Mouse (Mus musculus) neural tube, embryonic 15.5 days (tissue): ENCODE data around the gene Gatc. TPM values are rescaled to one million over a fixed set of nuclear protein-coding genes. Genes with fewer than 3 reads are reported as not detected.

Experiments used
- ATAC-seq: fragments of 200-750 bp; cut with Nextera tagmentation; 2 replicates; pipeline ENCODE4 v1.8.0; 2017; ENCODE audit warnings: mild to moderate bottlenecking, moderate TSS enrichment, moderate library complexity; ENCODE audit not compliant: low FRiP score
- H3K27ac ChIP-seq: fragments of 300-500 bp; sonication (generic); replicated peaks from 2 replicates; pipeline ENCODE4 v1.5.1; 2015; ENCODE audit warnings: mild to moderate bottlenecking, inconsistent platforms
- H3K27me3 ChIP-seq: fragments of 300-500 bp; sonication (generic); replicated peaks from 2 replicates; pipeline ENCODE4 v1.6.1; 2015; ENCODE audit warnings: inconsistent platforms
- H3K36me3 ChIP-seq: fragments of 300-500 bp; sonication (generic); 2 replicates; pipeline ENCODE4 v1.6.1; 2015; ENCODE audit warnings: inconsistent platforms
- H3K4me1 ChIP-seq: fragments of 300-500 bp; sonication (generic); 2 replicates; pipeline ENCODE4 v1.6.1; 2015; ENCODE audit warnings: inconsistent platforms
- H3K4me2 ChIP-seq: fragments of 300-500 bp; sonication (generic); 2 replicates; pipeline ENCODE4 v1.6.1; 2015; ENCODE audit warnings: inconsistent platforms, mild to moderate bottlenecking, moderate library complexity
- H3K4me3 ChIP-seq: fragments of 300-500 bp; sonication (generic); replicated peaks from 2 replicates; pipeline ENCODE4 v1.5.1; 2015; ENCODE audit warnings: mild to moderate bottlenecking, inconsistent platforms
- H3K9ac ChIP-seq: fragments of 300-500 bp; sonication (generic); replicated peaks from 2 replicates; pipeline ENCODE4 v1.6.1; 2015; ENCODE audit warnings: mild to moderate bottlenecking, inconsistent platforms
- H3K9me3 ChIP-seq: fragments of 300-500 bp; sonication (generic); replicated peaks from 2 replicates; pipeline ENCODE4 v1.6.1; 2016; ENCODE audit warnings: inconsistent platforms
- WGBS: fragments of 180-500 bp; shearing (Covaris S2); methylation state at CpG from one replicate; pipeline ENCODE4 v1.1.7; 2015; ENCODE audit warnings: mixed read lengths; 5-methylcytosine and 5-hydroxymethylcytosine counted together
- polyA plus RNA-seq: library from polyadenylated mRNA; unstranded; fragments of >200 nt; fragmentation: Nextera tagmentation; extraction: Ambion mirVana; gene quantifications from 2 replicates; pipeline ENCODE4 v1.2.1, GENCODE M21; 2015

The Gatc gene
- polyA plus RNA-seq, 1 experiment from 2014 or later: 32.2 TPM

DNA sequence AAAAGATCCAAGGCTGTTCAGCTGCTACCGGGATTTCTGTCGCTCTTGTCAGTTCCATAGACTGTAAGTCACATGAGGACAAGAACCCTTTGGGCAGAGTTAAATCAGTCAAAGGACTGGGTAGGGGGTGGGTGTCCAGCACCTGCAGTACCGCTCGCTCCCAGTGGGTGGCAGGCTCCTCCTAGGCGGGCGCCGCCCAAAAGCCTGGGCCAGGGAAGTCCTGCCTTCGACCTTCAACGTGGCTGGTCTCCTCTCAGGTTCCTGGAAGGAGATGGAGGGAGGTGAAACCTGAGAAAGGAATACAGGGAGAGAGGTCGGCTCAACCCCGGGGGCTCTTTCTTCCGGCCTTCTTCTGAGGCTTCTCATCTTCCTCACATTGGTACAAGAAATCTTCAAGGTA is 17.9 kb upstream of the Gatc start:
- H3K4me3 ChIP-seq: no peak overlapping the region
- H3K4me1 ChIP-seq: no peaks in the 10 kb centered on the region
- H3K27ac ChIP-seq: no peak overlapping the region
- no peaks in the 10 kb centered on the region for H3K27me3 ChIP-seq
- peak overlapping the region; percentile 21; the same call in 1 of the 2 replicates for H3K4me2 ChIP-seq
- no peak for ATAC-seq
- no peaks in the 10 kb centered on the region for H3K9me3 ChIP-seq
- H3K9ac ChIP-seq: no peak overlapping the region
- WGBS: 4% methylated on average over 12 of the region's 12 CpGs
- H3K36me3 ChIP-seq: no peaks in the 10 kb centered on the region

DNA sequence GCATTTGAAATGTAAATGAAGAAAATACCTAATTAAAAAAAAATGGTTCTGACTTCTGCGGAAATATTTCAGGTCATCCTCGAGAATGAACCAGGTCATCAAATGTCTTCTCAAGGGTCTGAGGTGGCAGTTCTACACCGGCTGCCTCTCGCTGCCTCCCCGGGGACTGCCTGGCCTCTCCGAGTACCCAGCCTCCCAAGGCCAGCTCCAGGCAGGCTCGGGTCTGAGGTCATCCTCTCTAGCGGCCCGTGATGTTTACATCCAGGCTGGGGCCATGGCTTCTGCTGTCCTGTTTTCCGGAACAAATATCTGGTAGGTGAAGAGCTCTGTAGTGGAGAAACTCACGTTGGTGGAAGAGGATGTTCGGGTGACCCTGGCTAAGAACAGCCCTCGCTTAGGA is 14.1 kb upstream of the Gatc start:
- WGBS: 66% methylated on average over 13 of the region's 13 CpGs
- no peak for ATAC-seq
- no peaks in the 10 kb centered on the region for H3K9me3 ChIP-seq
- no peaks in the 10 kb centered on the region for H3K36me3 ChIP-seq
- H3K9ac ChIP-seq: no peak overlapping the region
- H3K27ac ChIP-seq: no peak overlapping the region
- no peak overlapping the region for H3K4me3 ChIP-seq
- no peaks in the 10 kb centered on the region for H3K4me1 ChIP-seq
- no peaks in the 10 kb centered on the region for H3K27me3 ChIP-seq
- H3K4me2 ChIP-seq: no peak overlapping the region

- Histone ChIP-seq H3K4me3 (no peak overlapping the region), H3K4me1 (peaks cover 27% of the 10 kb centered on the region), H3K36me3 (0 out of 2 replicates have a peak, but pooled peaks cover 2% of the 10 kb centered on the region), H3K4me2 (no peak overlapping the region), H3K9ac (no peak overlapping the region), H3K9me3 (no peaks in the 10 kb centered on the region), H3K27ac (no peak overlapping the region), H3K27me3 (no peaks in the 10 kb centered on the region)
- ATAC-seq: no peak
- WGBS: 80% methylated on average over 5 of the region's 5 CpGs
Observed at GRCm38 (mm10) chr5:115351348-115351747, 10.4 kb upstream of the Gatc start.

DNA sequence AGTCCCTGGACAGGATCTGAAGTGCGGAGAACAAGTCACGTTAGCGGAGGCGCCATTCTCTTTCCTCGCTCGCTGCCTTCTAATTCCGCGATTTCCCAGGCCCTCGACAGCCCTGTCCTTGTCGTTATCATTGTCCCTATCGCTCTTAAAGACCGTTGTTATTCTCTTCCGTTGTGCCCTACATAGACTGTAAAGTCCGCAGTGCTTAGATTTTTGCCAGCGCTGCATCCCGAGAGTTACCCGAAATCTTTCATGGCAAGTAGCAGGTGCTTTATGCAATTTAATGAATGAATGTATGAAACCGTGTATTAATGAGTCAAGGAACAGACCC is 8.2 kb upstream of the Gatc start:
- Histone ChIP-seq H3K27me3 (no peaks in the 10 kb centered on the region), H3K4me3 (peak overlapping the region; percentile 93), H3K27ac (peak overlapping the region; percentile 89), H3K9ac (peak overlapping the region; percentile 75), H3K4me2 (peak overlapping the region; percentile 96), H3K9me3 (no peaks in the 10 kb centered on the region), H3K4me1 (peaks cover 30% of the 10 kb centered on the region), H3K36me3 (peaks cover 22% of the 10 kb centered on the region)
- peak; percentile 51 for ATAC-seq
- under 1% methylated on average over 18 of the region's 18 CpGs for WGBS

GRCm38 (mm10) chr5:115348546-115349224 is 7.7 kb upstream of the Gatc start, which contains the start of gene Cox6a1:
Cox6a1 (minus strand) TSS chr5:115348981.
- WGBS: under 1% methylated on average over 71 of the region's 74 CpGs

DNA sequence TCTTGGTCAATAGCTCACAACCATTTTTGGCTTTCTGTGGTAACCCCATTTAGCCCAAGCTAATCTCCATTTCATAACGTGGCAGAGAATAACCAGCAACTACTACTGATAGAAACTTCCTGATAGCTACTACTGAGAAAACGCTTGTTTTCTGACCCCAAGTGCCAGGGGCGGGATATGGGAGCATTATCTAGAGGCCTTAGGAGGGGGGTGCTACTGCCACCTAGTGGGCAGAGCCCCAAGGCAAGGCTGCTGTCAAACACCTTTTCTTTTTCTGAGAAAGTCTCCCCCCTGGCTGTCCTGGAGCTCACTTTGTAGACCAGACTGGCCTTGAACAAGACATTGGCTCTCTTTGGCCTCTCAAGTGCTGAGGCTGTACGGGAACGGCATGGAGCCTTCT is 6.6 kb upstream of the Gatc start:
- no peak overlapping the region for H3K27ac ChIP-seq
- H3K27me3 ChIP-seq: no peaks in the 10 kb centered on the region
- H3K4me2 ChIP-seq: peak overlapping the region; percentile 96
- H3K4me3 ChIP-seq: peak overlapping the region; percentile 93
- peaks cover 34% of the 10 kb centered on the region for H3K4me1 ChIP-seq
- no peak for ATAC-seq
- 0% methylated on average over 5 of the region's 5 CpGs for WGBS
- no peaks in the 10 kb centered on the region for H3K9me3 ChIP-seq
- peak overlapping the region; percentile 88; the same call in 1 of the 2 replicates for H3K9ac ChIP-seq
- H3K36me3 ChIP-seq: peaks cover 39% of the 10 kb centered on the region

More at GRCm38 (mm10) chr5:115348546-115349224, 7.7 kb upstream of the Gatc start, which contains the start of gene Cox6a1:
- peak within 1 kb of the TSS; percentile 88 for H3K9ac ChIP-seq
- no peaks in the 10 kb centered on the region for H3K27me3 ChIP-seq
- peak; percentile 94 for ATAC-seq
- H3K4me1 ChIP-seq: peaks cover 30% of the 10 kb centered on the region
- peak within 1 kb of the TSS; percentile 93 for H3K4me3 ChIP-seq
- H3K4me2 ChIP-seq: peak within 1 kb of the TSS; percentile 96
- H3K27ac ChIP-seq: peak within 1 kb of the TSS; percentile 89
- H3K36me3 ChIP-seq: peaks cover 27% of the 10 kb centered on the region
- no peaks in the 10 kb centered on the region for H3K9me3 ChIP-seq

GRCm38 (mm10) chr5:115341314-115342165 is 562 bp upstream of the Gatc start:
- WGBS: 12% methylated on average over 36 of the region's 36 CpGs
- peak; percentile 19 for ATAC-seq
- Histone ChIP-seq H3K4me1 (peaks cover 35% of the 10 kb centered on the region), H3K4me3 (peak overlapping the region; percentile 80), H3K4me2 (peak overlapping the region; percentile 77), H3K9ac (peak overlapping the region; percentile 95), H3K9me3 (no peaks in the 10 kb centered on the region), H3K27me3 (no peaks in the 10 kb centered on the region), H3K27ac (peak overlapping the region; percentile 91), H3K36me3 (peaks cover 44% of the 10 kb centered on the region)

DNA sequence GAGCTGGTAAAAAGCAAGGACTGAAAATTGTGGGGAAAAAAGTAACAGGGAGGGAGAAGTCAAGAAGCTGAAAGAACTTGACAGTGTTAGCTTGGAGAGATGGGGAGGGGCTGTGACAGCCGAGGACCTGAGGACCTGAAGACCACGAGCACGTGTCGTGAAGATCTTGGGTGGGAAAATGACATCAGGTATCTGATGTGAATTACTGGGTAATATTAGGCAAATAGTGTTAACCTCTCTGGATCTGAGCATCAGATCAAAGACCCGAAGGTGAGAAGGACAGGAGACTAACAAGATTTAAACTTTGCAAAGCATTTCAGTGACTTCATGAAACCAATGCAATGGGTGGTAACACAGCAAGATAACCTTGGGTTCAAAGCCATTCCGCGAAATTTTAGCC is 971 bp downstream of the Gatc start:
- H3K4me1 ChIP-seq: peaks cover 29% of the 10 kb centered on the region
- 31% methylated on average over 7 of the region's 7 CpGs for WGBS

DNA sequence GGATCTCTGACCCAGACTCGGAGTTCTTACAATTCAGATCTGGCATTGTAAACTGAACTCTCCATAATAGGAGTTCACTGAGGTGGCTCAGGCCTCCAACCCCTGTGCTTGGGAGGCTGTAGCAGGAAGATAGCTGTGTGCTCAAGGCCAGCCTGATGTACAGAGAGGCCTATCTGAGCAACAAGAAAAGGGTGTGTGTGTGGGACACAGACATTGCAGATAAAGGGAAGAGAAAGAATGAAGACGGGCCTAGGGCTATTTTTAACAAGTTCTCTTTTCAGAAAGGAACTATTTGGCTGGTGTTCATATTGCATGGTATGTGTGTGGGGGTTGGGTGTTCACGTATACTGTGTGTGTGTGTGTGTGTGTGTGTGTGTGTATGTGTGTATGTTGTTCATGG is 7.4 kb downstream of the Gatc start:
- no peak overlapping the region for H3K27ac ChIP-seq
- H3K4me1 ChIP-seq: peaks cover 22% of the 10 kb centered on the region
- H3K4me3 ChIP-seq: no peak overlapping the region
- no peak overlapping the region for H3K9ac ChIP-seq
- H3K9me3 ChIP-seq: no peaks in the 10 kb centered on the region
- ATAC-seq: no peak
- H3K27me3 ChIP-seq: no peaks in the 10 kb centered on the region
- peaks cover 65% of the 10 kb centered on the region for H3K36me3 ChIP-seq
- WGBS: 87% methylated on average over 3 of the region's 3 CpGs
- H3K4me2 ChIP-seq: no peak overlapping the region

More for the DNA sequence above, 971 bp downstream of the Gatc start:
- Histone ChIP-seq H3K4me2 (peak overlapping the region; percentile 77), H3K9ac (peak overlapping the region; percentile 95), H3K4me3 (peak overlapping the region; percentile 80), H3K9me3 (no peaks in the 10 kb centered on the region), H3K27ac (no peak overlapping the region), H3K27me3 (no peaks in the 10 kb centered on the region), H3K36me3 (peaks cover 44% of the 10 kb centered on the region)
- no peak for ATAC-seq

DNA sequence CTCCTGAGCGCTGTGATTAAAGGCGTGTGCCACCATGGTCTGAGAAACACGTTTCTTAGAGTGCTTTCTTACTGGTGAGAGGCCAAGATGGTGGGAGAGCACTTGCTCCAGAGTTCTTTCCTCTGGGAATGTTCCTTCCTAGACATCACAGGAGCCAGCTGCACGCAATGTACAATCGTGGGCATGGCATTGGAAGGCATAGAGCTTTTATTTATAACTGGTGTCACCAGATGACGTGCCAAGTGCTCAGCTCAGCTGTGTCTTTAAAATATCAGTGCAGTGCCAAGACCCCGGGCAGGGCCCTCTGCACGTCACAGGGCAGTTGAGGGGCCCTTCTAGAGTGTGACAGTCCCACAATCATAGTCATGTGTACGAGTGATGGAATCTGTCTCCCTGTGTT is 10.0 kb downstream of the Gatc start:
- no peaks in the 10 kb centered on the region for H3K9me3 ChIP-seq
- H3K4me1 ChIP-seq: peaks cover 34% of the 10 kb centered on the region
- no peak overlapping the region for H3K9ac ChIP-seq
- WGBS: 87% methylated on average over 9 of the region's 9 CpGs
- no peak for ATAC-seq
- no peak overlapping the region for H3K27ac ChIP-seq
- H3K36me3 ChIP-seq: peaks cover 56% of the 10 kb centered on the region
- H3K4me3 ChIP-seq: no peak overlapping the region
- no peak overlapping the region for H3K4me2 ChIP-seq
- H3K27me3 ChIP-seq: no peaks in the 10 kb centered on the region

DNA sequence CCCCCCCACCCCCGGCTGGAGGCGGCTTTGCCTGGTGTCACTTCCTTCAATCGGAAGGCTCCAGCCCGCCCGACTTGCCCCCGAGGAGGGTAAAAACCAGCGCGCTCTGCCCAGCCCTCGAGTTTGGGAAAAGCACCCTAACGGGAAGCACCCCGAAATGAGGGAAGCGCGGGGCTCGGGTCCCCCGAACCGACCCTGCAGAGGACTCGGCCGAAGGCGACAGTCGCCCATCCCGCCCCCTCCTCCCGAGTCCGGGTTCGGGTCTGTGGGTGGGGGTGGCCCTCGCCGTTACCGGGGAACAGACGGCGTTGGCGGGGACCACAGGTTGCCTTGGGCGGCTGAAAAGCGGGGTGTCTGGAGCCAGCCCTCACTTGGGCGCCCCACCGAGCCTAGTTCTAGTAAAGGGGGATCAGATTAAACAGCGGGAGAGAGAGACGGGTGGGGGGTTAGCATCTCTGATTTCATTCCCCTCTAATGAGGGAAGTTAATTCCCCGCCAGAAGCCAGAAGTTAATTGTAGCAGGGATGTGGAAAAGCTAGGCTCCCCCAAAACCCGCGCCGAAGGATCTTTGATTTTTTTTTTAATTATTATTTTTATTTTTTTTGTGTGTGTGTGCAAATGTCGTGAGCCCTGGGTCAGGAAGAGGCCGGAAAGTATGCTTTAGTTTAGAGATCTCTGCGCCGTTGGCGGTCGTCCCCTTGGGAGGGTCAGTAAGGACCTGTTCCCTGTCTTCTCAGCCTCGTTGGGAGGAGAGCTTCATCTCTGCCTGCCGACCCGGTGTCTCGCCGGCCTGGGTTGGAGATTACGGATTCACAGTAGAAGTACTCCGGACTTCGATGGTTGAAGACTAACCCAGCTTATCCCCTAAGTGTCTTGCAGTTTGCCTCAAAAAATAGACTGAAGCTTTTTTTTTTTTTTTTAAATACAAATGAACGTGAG is 13.1 kb downstream of the Gatc start:
- peak overlapping the region; percentile 93 for H3K27ac ChIP-seq
- H3K9ac ChIP-seq: peak overlapping the region; percentile 93
- WGBS: 1% methylated on average over 44 of the region's 55 CpGs
- peaks cover 38% of the 10 kb centered on the region for H3K4me1 ChIP-seq
- ATAC-seq: peak; percentile 23
- peak overlapping the region; percentile 87 for H3K4me2 ChIP-seq
- H3K9me3 ChIP-seq: no peaks in the 10 kb centered on the region
- peaks cover 25% of the 10 kb centered on the region for H3K36me3 ChIP-seq
- H3K27me3 ChIP-seq: no peaks in the 10 kb centered on the region
- peak overlapping the region; percentile 94 for H3K4me3 ChIP-seq
